8 mouse cellular contexts compared by ENCODE assay signal in the genomic region with DNA sequence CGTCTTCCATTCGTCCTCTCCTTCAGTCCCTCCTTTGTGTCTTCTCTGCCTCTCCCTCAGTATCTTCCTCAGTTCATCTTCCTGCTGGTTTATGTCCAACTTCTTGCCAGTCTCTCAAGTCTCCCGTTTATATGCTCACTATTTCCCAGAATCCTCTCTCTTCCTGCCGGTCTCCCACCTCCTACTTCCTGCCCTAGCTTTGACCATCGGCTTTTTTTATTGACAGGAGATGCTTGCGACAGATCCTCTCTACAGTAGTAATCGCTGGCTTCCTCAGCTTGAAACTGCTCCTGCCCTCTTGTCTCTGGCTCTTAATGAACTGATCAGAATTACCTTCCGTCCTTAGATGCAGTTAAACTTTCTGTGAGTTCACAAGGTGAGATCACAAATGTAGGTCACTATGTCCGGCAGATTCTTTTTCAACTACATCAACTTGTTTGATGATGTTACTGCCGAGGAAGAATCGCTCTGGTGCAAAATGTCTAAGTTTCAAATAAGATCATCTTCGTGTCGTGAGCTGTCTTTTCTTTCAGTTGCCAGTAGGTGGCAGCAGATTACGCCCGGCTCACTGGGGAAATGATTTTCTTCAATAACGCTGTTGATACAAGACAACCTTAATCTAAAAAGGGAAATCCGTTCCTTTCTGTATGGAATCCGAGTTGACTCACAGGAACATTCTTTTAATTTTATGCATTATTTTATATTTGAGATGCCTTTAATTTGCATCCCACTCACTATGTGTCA. TPM values are rescaled to one million over a fixed set of nuclear protein-coding genes. Genes with fewer than 3 reads are reported as not detected.
DNase-seq lines count a peak whose midpoint lies in the region; ATAC-seq and TF ChIP-seq lines count a peak whose summit lies in the region.

No protein-coding gene starts in this region.

- H3K9me3 ChIP-seq in kidney, embryonic 14.5 days (ENCODE audit: control insufficient read depth, low read length): peaks cover 14% of the 10 kb centered on the region
- H3K9me3 ChIP-seq in hindbrain, embryonic 14.5 days (ENCODE audit: control insufficient read depth, low read length): peaks cover 12% of the 10 kb centered on the region; the same call in 1 of the 2 replicates
- no peaks in the 10 kb centered on the region; the same call in 1 of the 2 replicates for H3K9me3 ChIP-seq in limb, embryonic 11.5 days (ENCODE audit: control insufficient read depth, low read length)
- H3K9me3 ChIP-seq in midbrain, embryonic 14.5 days (ENCODE audit: control insufficient read depth, low read length): peaks cover 3% of the 10 kb centered on the region
- no peaks in the 10 kb centered on the region for H3K9me3 ChIP-seq in stomach, postnatal 0 days (ENCODE audit: control insufficient read depth, low read length)

- no peaks in the 10 kb centered on the region for H3K36me3 ChIP-seq in kidney, adult 2 months (ENCODE audit: control insufficient read depth, insufficient read depth, low read length)
- no peaks in the 10 kb centered on the region for H3K36me3 ChIP-seq in kidney, embryonic 14.5 days (ENCODE audit: control insufficient read depth, insufficient read depth, low read length)
- no peaks in the 10 kb centered on the region for H3K36me3 ChIP-seq in hindbrain, embryonic 14.5 days (replicated peaks; ENCODE audit: control insufficient read depth, insufficient read depth)
- H3K36me3 ChIP-seq in limb, embryonic 11.5 days (ENCODE audit: control insufficient read depth, insufficient read depth, low read length): no peaks in the 10 kb centered on the region
- no peaks in the 10 kb centered on the region for H3K36me3 ChIP-seq in midbrain, embryonic 14.5 days (ENCODE audit: control insufficient read depth, insufficient read depth, low read length)
- H3K36me3 ChIP-seq in stomach, postnatal 0 days (ENCODE audit: control insufficient read depth, insufficient read depth, low read length): no peaks in the 10 kb centered on the region

- no peak overlapping the region for H3K4me3 ChIP-seq in kidney, adult 2 months (ENCODE audit: insufficient read depth, low read depth, low read length)
- no peak overlapping the region for H3K4me3 ChIP-seq in kidney, embryonic 14.5 days (ENCODE audit: low read length)
- no peak overlapping the region for H3K4me3 ChIP-seq in hindbrain, embryonic 14.5 days (replicated peaks; ENCODE audit: low read length)
- no peak overlapping the region for H3K4me3 ChIP-seq in limb, embryonic 11.5 days (ENCODE audit: low read depth, low read length)
- no peak overlapping the region for H3K4me3 ChIP-seq in midbrain, embryonic 14.5 days (replicated peaks; ENCODE audit: low read depth, low read length)
- H3K4me3 ChIP-seq in stomach, postnatal 0 days (ENCODE audit: low read depth, low read length): peak overlapping the region; percentile 29; the same call in 1 of the 2 replicates

- TF ChIP-seq POLR2A in kidney, adult 2 months (IDR thresholded peaks at IDR 0.05; ENCODE audit: low read depth, low read length): no peak

- no peak for TF ChIP-seq EP300 in stomach, postnatal 0 days (optimal IDR thresholded peaks at IDR 0.05)

- peak; percentile 55 for DNase-seq in kidney, adult 2 months
- DNase-seq in embryo, embryonic 9.5 days (ENCODE audit: extremely low spot score): peak; percentile 45
- DNase-seq in hindbrain, embryonic 14.5 days (ENCODE audit: low spot score): peak; percentile 77
- peak; percentile 61 for DNase-seq in limb, embryonic 11.5 days (ENCODE audit: low spot score)
- peak; percentile 82 for DNase-seq in midbrain, embryonic 14.5 days
- peak; percentile 51 for DNase-seq in stomach, postnatal 0 days (ENCODE audit: low spot score)

- H3K27me3 ChIP-seq in kidney, adult 2 months (replicated peaks; ENCODE audit: control insufficient read depth, insufficient read depth, low read length): no peaks in the 10 kb centered on the region
- no peaks in the 10 kb centered on the region for H3K27me3 ChIP-seq in kidney, embryonic 14.5 days (ENCODE audit: control insufficient read depth, insufficient read depth, low read length)
- no peaks in the 10 kb centered on the region for H3K27me3 ChIP-seq in hindbrain, embryonic 14.5 days (ENCODE audit: control insufficient read depth, insufficient read depth, low read length)
- no peaks in the 10 kb centered on the region for H3K27me3 ChIP-seq in limb, embryonic 11.5 days (ENCODE audit: control insufficient read depth, insufficient read depth, low read length)
- H3K27me3 ChIP-seq in midbrain, embryonic 14.5 days (ENCODE audit: control insufficient read depth, insufficient read depth, low read length): no peaks in the 10 kb centered on the region
- H3K27me3 ChIP-seq in stomach, postnatal 0 days (ENCODE audit: control insufficient read depth, insufficient read depth, low read length): no peaks in the 10 kb centered on the region

- no peak overlapping the region for H3K27ac ChIP-seq in kidney, adult 2 months (ENCODE audit: insufficient read depth, low read depth, low read length)
- H3K27ac ChIP-seq in kidney, embryonic 14.5 days (ENCODE audit: low read depth, low read length): no peak overlapping the region
- H3K27ac ChIP-seq in hindbrain, embryonic 14.5 days: no peak overlapping the region
- H3K27ac ChIP-seq in limb, embryonic 11.5 days (replicated peaks; ENCODE audit: low read depth, low read length): no peak overlapping the region
- H3K27ac ChIP-seq in midbrain, embryonic 14.5 days (replicated peaks; ENCODE audit: low read depth, low read length): no peak overlapping the region
- no peak overlapping the region for H3K27ac ChIP-seq in stomach, postnatal 0 days (replicated peaks)

- H3K4me1 ChIP-seq in kidney, adult 2 months (ENCODE audit: control insufficient read depth, insufficient read depth, low read length): no peaks in the 10 kb centered on the region
- H3K4me1 ChIP-seq in kidney, embryonic 14.5 days (ENCODE audit: control insufficient read depth, insufficient read depth, low read length): no peaks in the 10 kb centered on the region
- H3K4me1 ChIP-seq in hindbrain, embryonic 14.5 days (replicated peaks; ENCODE audit: control insufficient read depth, insufficient read depth, low read length): no peaks in the 10 kb centered on the region
- no peaks in the 10 kb centered on the region for H3K4me1 ChIP-seq in limb, embryonic 11.5 days (ENCODE audit: control insufficient read depth, insufficient read depth, low read length)
- no peaks in the 10 kb centered on the region for H3K4me1 ChIP-seq in midbrain, embryonic 14.5 days (ENCODE audit: control insufficient read depth, insufficient read depth, low read length)
- no peaks in the 10 kb centered on the region for H3K4me1 ChIP-seq in stomach, postnatal 0 days (replicated peaks; ENCODE audit: control insufficient read depth, insufficient read depth)

- no peak overlapping the region for H3K9ac ChIP-seq in kidney, embryonic 14.5 days (ENCODE audit: low read depth, low read length)
- no peak overlapping the region for H3K9ac ChIP-seq in hindbrain, embryonic 14.5 days
- H3K9ac ChIP-seq in limb, embryonic 11.5 days (ENCODE audit: low read length): no peak overlapping the region
- H3K9ac ChIP-seq in midbrain, embryonic 14.5 days (replicated peaks; ENCODE audit: low read length): no peak overlapping the region
- peak overlapping the region; percentile 27; the same call in 1 of the 2 replicates for H3K9ac ChIP-seq in stomach, postnatal 0 days (ENCODE audit: low read length)

- 33% methylated on average over 18 of the region's 18 CpGs for WGBS in kidney, adult 2 months
- 47% methylated on average over 18 of the region's 18 CpGs for WGBS in kidney, embryonic 14.5 days
- 48% methylated on average over 18 of the region's 18 CpGs for WGBS in hindbrain, embryonic 14.5 days
- 46% methylated on average over 18 of the region's 18 CpGs for WGBS in limb, embryonic 11.5 days
- WGBS in midbrain, embryonic 14.5 days: 44% methylated on average over 18 of the region's 18 CpGs
- WGBS in stomach, postnatal 0 days: 31% methylated on average over 18 of the region's 18 CpGs

- no peak for ATAC-seq in kidney, embryonic 14.5 days (ENCODE audit: low FRiP score, low TSS enrichment)
- ATAC-seq in activated CD4-positive, CD25-positive, alpha-beta regulatory T cell, adult 4 months: peak; percentile 59
- no peak for ATAC-seq in hindbrain, embryonic 14.5 days (ENCODE audit: low FRiP score)
- no peak for ATAC-seq in limb, embryonic 11.5 days (ENCODE audit: insufficient number of reproducible peaks, low FRiP score, low TSS enrichment, low read depth)
- no peak for ATAC-seq in midbrain, embryonic 14.5 days (ENCODE audit: low FRiP score, low TSS enrichment)
- peak; percentile 24; the same call in 1 of the 2 replicates for ATAC-seq in stomach, postnatal 0 days (ENCODE audit: low FRiP score, low TSS enrichment)

- peak; percentile 76 for TF ChIP-seq CTCF in kidney, adult 2 months (conservative IDR thresholded peaks at IDR 0.05; ENCODE audit: insufficient read depth, insufficient read length, low read depth, low read length)
- peak; percentile 91 for TF ChIP-seq CTCF in stomach, postnatal 0 days (IDR thresholded peaks at IDR 0.05; ENCODE audit: low read depth)

- H3K4me2 ChIP-seq in kidney, embryonic 14.5 days (replicated peaks; ENCODE audit: low read depth, low read length): no peak overlapping the region; the same call in 1 of the 2 replicates
- peak overlapping the region; percentile 30; the same call in 1 of the 2 replicates for H3K4me2 ChIP-seq in hindbrain, embryonic 14.5 days (replicated peaks)
- 0 out of 2 replicates have a peak overlapping the region, but pooled peaks have one; percentile 1 for H3K4me2 ChIP-seq in limb, embryonic 11.5 days (ENCODE audit: low read depth, severe bottlenecking)
- no peak overlapping the region for H3K4me2 ChIP-seq in midbrain, embryonic 14.5 days (ENCODE audit: low read length)
- peak overlapping the region; percentile 49 for H3K4me2 ChIP-seq in stomach, postnatal 0 days (replicated peaks; ENCODE audit: low read depth)

RNA-seq across cellular contexts. Expression of a gene that starts 46.6 kb away (rescaled TPM):
- polyA plus RNA-seq in kidney, adult 2 months (2012; rRNA removed): 20.5 and 22.0 TPM in 2 replicates
- polyA plus RNA-seq in kidney, embryonic 14.5 days (2014; fragmentation: Nextera tagmentation; extraction: Ambion mirVana): 86.1 and 115 TPM in 2 replicates
- polyA plus RNA-seq in activated CD4-positive, CD25-positive, alpha-beta regulatory T cell, adult 4 months (2017; shearing (Covaris generic)): 10 to 100 TPM; 39.8 to 46.8 TPM
- 47.5 and 49.6 TPM in 2 replicates for polyA plus RNA-seq in hindbrain, embryonic 14.5 days (2014; fragmentation: Nextera tagmentation; extraction: Ambion mirVana)
- polyA plus RNA-seq in limb, embryonic 11.5 days (2014; fragmentation: Nextera tagmentation; extraction: Ambion mirVana): 138 and 149 TPM in 2 replicates
- 45.6 and 54.0 TPM in 2 replicates for polyA plus RNA-seq in midbrain, embryonic 14.5 days (2014; fragmentation: Nextera tagmentation; extraction: Ambion mirVana)
- 44.1 and 47.4 TPM in 2 replicates for polyA plus RNA-seq in stomach, postnatal 0 days (2015; fragmentation: Nextera tagmentation; extraction: Ambion mirVana)

Comparison
In these comparisons a context has a peak if more than half of its experiments do, and no peak if none do; other contexts are left out.
1. ATAC-seq: peak in activated CD4-positive, CD25-positive, alpha-beta regulatory T cell, adult 4 months (single experiment) and stomach, postnatal 0 days (single experiment); none in kidney, embryonic 14.5 days (single experiment), hindbrain, embryonic 14.5 days (single experiment), limb, embryonic 11.5 days (single experiment) and midbrain, embryonic 14.5 days (single experiment).
2. H3K4me2 ChIP-seq: peak in hindbrain, embryonic 14.5 days (single experiment), limb, embryonic 11.5 days (single experiment) and stomach, postnatal 0 days (single experiment); none in kidney, embryonic 14.5 days (single experiment) and midbrain, embryonic 14.5 days (single experiment).
3. Peak in every context shown above with its lines, with median percentiles within 50 percentile points of each other: DNase-seq.